Mouse (Mus musculus): Measurements from ENCODE around the gene Klf15. TPM values are rescaled to one million over a fixed set of nuclear protein-coding genes. Genes with fewer than 3 reads are reported as not detected.

Gene Klf15
- polyA plus RNA-seq, 1 experiment from 2014 or later = 11.5 TPM

GRCm38 (mm10) chr6:90468216-90468615, 5.8 kb downstream of the Klf15 start:
- WGBS = 73% methylated on average over 1 of the region's 1 CpGs
- peaks cover 5% of the 10 kb centered on the region; the same call in 1 of the 2 replicates for H3K27me3 ChIP-seq (ENCODE audit: insufficient read depth, poor library complexity, severe bottlenecking)
- peaks cover 26% of the 10 kb centered on the region for H3K36me3 ChIP-seq
- no peaks in the 10 kb centered on the region for H3K9me3 ChIP-seq
- H3K4me1 ChIP-seq = peaks cover 32% of the 10 kb centered on the region
- no peak overlapping the region for H3K4me3 ChIP-seq
- no peak for DNase-seq (ENCODE audit: low spot score)
- H3K27ac ChIP-seq = no peak overlapping the region

GRCm38 (mm10) chr6:90469041-90469440, 6.7 kb downstream of the Klf15 start:
- no peak overlapping the region for H3K27ac ChIP-seq
- H3K27me3 ChIP-seq (ENCODE audit: insufficient read depth, poor library complexity, severe bottlenecking) = peaks cover 5% of the 10 kb centered on the region; the same call in 1 of the 2 replicates
- no peaks in the 10 kb centered on the region for H3K9me3 ChIP-seq
- no peak overlapping the region for H3K4me3 ChIP-seq
- peaks cover 29% of the 10 kb centered on the region for H3K36me3 ChIP-seq
- no peak for DNase-seq (ENCODE audit: low spot score)
- peaks cover 24% of the 10 kb centered on the region for H3K4me1 ChIP-seq
- 82% methylated on average over 6 of the region's 6 CpGs for WGBS

GRCm38 (mm10) chr6:90470255-90470654, 7.9 kb downstream of the Klf15 start:
- WGBS = 84% methylated on average over 2 of the region's 2 CpGs
- DNase-seq (ENCODE audit: low spot score) = no peak
- H3K27ac ChIP-seq = no peak overlapping the region

GRCm38 (mm10) chr6:90470947-90471541, 8.7 kb downstream of the Klf15 start:
- 68% methylated on average over 12 of the region's 12 CpGs for WGBS
- Histone ChIP-seq H3K4me1 (peaks cover 24% of the 10 kb centered on the region), H3K9me3 (no peaks in the 10 kb centered on the region), H3K27me3 (ENCODE audit: insufficient read depth, poor library complexity, severe bottlenecking) (no peaks in the 10 kb centered on the region; the same call in 1 of the 2 replicates), H3K4me3 (no peak overlapping the region), H3K27ac (peak overlapping the region; percentile 62; the same call in 1 of the 2 replicates), H3K36me3 (peaks cover 29% of the 10 kb centered on the region)
- DNase-seq (ENCODE audit: low spot score) = no peak

More at GRCm38 (mm10) chr6:90470255-90470654, 7.9 kb downstream of the Klf15 start:
- peaks cover 29% of the 10 kb centered on the region for H3K36me3 ChIP-seq
- no peak overlapping the region for H3K4me3 ChIP-seq
- no peaks in the 10 kb centered on the region for H3K9me3 ChIP-seq
- no peaks in the 10 kb centered on the region; the same call in 1 of the 2 replicates for H3K27me3 ChIP-seq (ENCODE audit: insufficient read depth, poor library complexity, severe bottlenecking)
- peaks cover 19% of the 10 kb centered on the region for H3K4me1 ChIP-seq

GRCm38 (mm10) chr6:90472079-90472478, 9.7 kb downstream of the Klf15 start:
- WGBS = 54% methylated on average over 4 of the region's 4 CpGs
- Histone ChIP-seq H3K27ac (0 out of 2 replicates have a peak overlapping the region, but pooled peaks have one; percentile 6), H3K36me3 (peaks cover 21% of the 10 kb centered on the region), H3K9me3 (no peaks in the 10 kb centered on the region), H3K4me1 (peaks cover 28% of the 10 kb centered on the region), H3K27me3 (ENCODE audit: insufficient read depth, poor library complexity, severe bottlenecking) (no peaks in the 10 kb centered on the region; the same call in 1 of the 2 replicates), H3K4me3 (no peak overlapping the region)
- DNase-seq (ENCODE audit: low spot score) = no peak

GRCm38 (mm10) chr6:90472697-90473096, 10.3 kb downstream of the Klf15 start:
- no peaks in the 10 kb centered on the region for H3K9me3 ChIP-seq
- 0 out of 2 replicates have a peak overlapping the region, but pooled peaks have one; percentile 6 for H3K27ac ChIP-seq
- 88% methylated on average over 3 of the region's 3 CpGs for WGBS
- no peaks in the 10 kb centered on the region; the same call in 1 of the 2 replicates for H3K27me3 ChIP-seq (ENCODE audit: insufficient read depth, poor library complexity, severe bottlenecking)
- peaks cover 34% of the 10 kb centered on the region for H3K4me1 ChIP-seq
- DNase-seq (ENCODE audit: low spot score) = no peak
- H3K4me3 ChIP-seq = no peak overlapping the region
- peaks cover 16% of the 10 kb centered on the region; the same call in 1 of the 2 replicates for H3K36me3 ChIP-seq

- WGBS = 89% methylated on average over 24 of the region's 24 CpGs
- H3K27me3 ChIP-seq (ENCODE audit: insufficient read depth, poor library complexity, severe bottlenecking) = no peaks in the 10 kb centered on the region; the same call in 1 of the 2 replicates
- peaks cover 14% of the 10 kb centered on the region; the same call in 1 of the 2 replicates for H3K36me3 ChIP-seq
- H3K4me3 ChIP-seq = no peak overlapping the region
- H3K4me1 ChIP-seq = peaks cover 37% of the 10 kb centered on the region
- H3K27ac ChIP-seq = no peak overlapping the region
- H3K9me3 ChIP-seq = no peaks in the 10 kb centered on the region
- DNase-seq (ENCODE audit: low spot score) = no peak
These were observed 11.4 kb downstream of the Klf15 start for GRCm38 (mm10) chr6:90473630-90474360.

GRCm38 (mm10) chr6:90474361-90474750, 12.0 kb downstream of the Klf15 start:
- Histone ChIP-seq H3K9me3 (no peaks in the 10 kb centered on the region), H3K27me3 (ENCODE audit: insufficient read depth, poor library complexity, severe bottlenecking) (no peaks in the 10 kb centered on the region; the same call in 1 of the 2 replicates), H3K27ac (no peak overlapping the region), H3K4me3 (no peak overlapping the region), H3K4me1 (peaks cover 37% of the 10 kb centered on the region), H3K36me3 (peaks cover 10% of the 10 kb centered on the region; the same call in 1 of the 2 replicates)
- DNase-seq (ENCODE audit: low spot score) = no peak
- 92% methylated on average over 3 of the region's 3 CpGs for WGBS

- Histone ChIP-seq H3K36me3 (peaks cover 2% of the 10 kb centered on the region; the same call in 1 of the 2 replicates), H3K9me3 (no peaks in the 10 kb centered on the region), H3K4me3 (no peak overlapping the region), H3K27ac (no peak overlapping the region), H3K4me1 (peaks cover 38% of the 10 kb centered on the region), H3K27me3 (ENCODE audit: insufficient read depth, poor library complexity, severe bottlenecking) (no peaks in the 10 kb centered on the region; the same call in 1 of the 2 replicates)
- no peak for DNase-seq (ENCODE audit: low spot score)
- WGBS = 82% methylated on average over 4 of the region's 4 CpGs
These were observed 12.9 kb downstream of the Klf15 start for GRCm38 (mm10) chr6:90475176-90475853.

- Histone ChIP-seq H3K4me3 (no peak overlapping the region), H3K27me3 (ENCODE audit: insufficient read depth, poor library complexity, severe bottlenecking) (no peaks in the 10 kb centered on the region; the same call in 1 of the 2 replicates), H3K9me3 (no peaks in the 10 kb centered on the region), H3K27ac (no peak overlapping the region), H3K36me3 (peaks cover 2% of the 10 kb centered on the region; the same call in 1 of the 2 replicates), H3K4me1 (peaks cover 40% of the 10 kb centered on the region)
- WGBS = 73% methylated on average over 3 of the region's 3 CpGs
- DNase-seq (ENCODE audit: low spot score) = no peak
These were observed 13.5 kb downstream of the Klf15 start for GRCm38 (mm10) chr6:90475854-90476212.

- Histone ChIP-seq H3K27ac (peak overlapping the region; percentile 29; the same call in 1 of the 2 replicates), H3K9me3 (no peaks in the 10 kb centered on the region), H3K36me3 (peaks cover 2% of the 10 kb centered on the region; the same call in 1 of the 2 replicates), H3K4me1 (peaks cover 32% of the 10 kb centered on the region), H3K27me3 (ENCODE audit: insufficient read depth, poor library complexity, severe bottlenecking) (no peaks in the 10 kb centered on the region; the same call in 1 of the 2 replicates), H3K4me3 (0 out of 2 replicates have a peak overlapping the region, but pooled peaks have one; percentile 15)
- no peak for DNase-seq (ENCODE audit: low spot score)
- 51% methylated on average over 14 of the region's 14 CpGs for WGBS
These were observed 14.7 kb downstream of the Klf15 start for GRCm38 (mm10) chr6:90476941-90477518.

- Histone ChIP-seq H3K27ac (no peak overlapping the region), H3K4me1 (peaks cover 8% of the 10 kb centered on the region; the same call in 1 of the 2 replicates), H3K36me3 (no peaks in the 10 kb centered on the region), H3K9me3 (no peaks in the 10 kb centered on the region), H3K4me3 (no peak overlapping the region), H3K27me3 (ENCODE audit: insufficient read depth, poor library complexity, severe bottlenecking) (no peaks in the 10 kb centered on the region)
- no peak for DNase-seq (ENCODE audit: low spot score)
- whole genome bisulfite sequencing = 64% methylated on average over 3 of the region's 3 CpGs
These were observed 21.9 kb downstream of the Klf15 start for GRCm38 (mm10) chr6:90484249-90484648.
